Mouse (Mus musculus): ENCODE data around the gene Gm21762.
"Not testable (repeated sequence)": the region's sequence is repeated elsewhere in the genome, so short reads cannot be mapped to it uniquely, and the experiment has no call there.

Gm21762 gene

DNA sequence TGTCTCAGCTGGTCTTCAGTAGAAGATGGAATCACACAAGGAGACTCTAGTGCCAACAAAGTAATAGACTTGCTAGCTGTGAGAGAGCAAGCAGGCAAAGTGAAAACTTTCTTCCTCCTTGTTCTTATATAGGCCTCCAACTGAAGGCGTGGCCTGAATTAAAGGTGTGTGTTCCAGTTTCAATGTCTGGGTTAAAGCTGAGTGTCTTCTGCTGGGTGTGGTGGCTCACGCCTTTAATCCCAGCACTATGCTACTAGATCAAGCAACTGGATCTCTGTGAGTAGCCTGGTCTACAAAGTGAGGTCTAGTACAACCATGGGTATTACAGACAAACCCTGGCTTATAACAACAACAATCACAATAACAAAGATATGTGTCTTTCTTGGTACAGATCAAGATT lies at the start of gene Gm21762:
Gene Gm21762, minus strand, starts transcription at position 101 of the 400 bp plus-strand sequence.
- DNase-seq (ENCODE audit: low spot score in 2 of 2), result not testable (repeated sequence)

DNA sequence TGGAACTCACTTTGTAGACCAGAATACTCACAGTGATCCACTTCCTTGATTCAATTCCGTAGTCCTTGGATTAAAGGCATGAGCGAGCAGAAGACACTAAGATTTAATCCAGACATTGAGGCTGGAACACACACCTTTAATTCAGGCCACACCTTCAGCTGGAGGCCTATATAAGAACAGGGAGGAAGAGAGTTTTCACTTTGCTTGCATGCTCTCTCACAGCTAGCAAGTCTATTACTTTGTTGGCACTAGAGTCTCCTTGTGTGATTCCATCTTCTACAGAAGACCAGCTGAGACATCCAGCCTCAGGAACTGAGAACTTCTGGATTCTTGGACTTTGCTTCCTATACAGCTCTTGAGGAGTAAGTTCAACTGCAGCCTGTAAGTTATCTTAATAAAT lies 47.1 kb upstream of the Gm21762 start, which contains the start of gene AF067061:
Gene AF067061, plus strand, starts transcription at position 245 of the 400 bp plus-strand sequence.
- DNase-seq (ENCODE audit: low spot score in 2 of 2), result not testable (repeated sequence)

- DNase-seq (ENCODE audit: low spot score in 2 of 2), result not testable (repeated sequence)
These were observed 44.0 kb upstream of the Gm21762 start for GRCm38 (mm10) chr13:120259718-120260117.

DNA sequence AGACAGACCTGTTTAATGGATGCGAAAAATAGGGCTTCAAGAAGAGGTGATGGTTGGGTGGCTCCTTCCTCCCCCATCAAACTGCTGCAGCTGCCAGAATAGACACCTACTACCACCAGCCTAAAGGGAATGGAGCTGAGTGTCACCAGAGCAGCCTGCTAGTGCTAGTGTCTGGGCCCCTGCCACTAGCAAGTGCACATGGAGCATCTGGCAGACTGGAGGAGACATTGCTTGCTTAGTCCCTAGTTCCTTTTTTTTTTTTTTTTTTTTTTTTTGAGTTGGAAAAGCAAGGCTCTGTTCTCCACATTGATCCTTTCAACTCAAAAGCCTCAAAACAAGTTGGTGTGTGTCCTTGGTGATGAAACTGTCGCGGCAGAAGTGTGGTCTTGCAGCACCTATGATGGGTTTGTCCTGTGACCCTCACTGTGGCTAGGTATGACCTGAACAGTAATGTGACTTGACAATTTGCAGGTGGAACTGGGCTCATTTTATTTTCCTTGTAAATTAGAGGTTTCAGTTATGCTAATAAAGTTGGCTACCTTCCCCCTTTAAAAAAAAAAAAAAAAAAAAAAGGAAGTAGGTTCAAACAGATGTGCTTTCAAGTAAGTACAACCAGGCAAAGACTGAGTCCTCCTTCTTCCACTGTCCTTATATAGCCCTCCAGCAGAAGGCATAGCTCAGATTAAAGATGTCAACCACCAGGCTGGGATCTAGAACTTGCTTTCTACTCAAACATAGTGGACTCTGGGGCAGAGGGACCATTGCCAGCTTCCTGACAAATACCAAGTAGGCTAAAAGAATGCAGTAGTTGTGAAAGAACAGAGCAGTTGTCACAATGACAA lies 43.3 kb upstream of the Gm21762 start:
- DNase-seq (ENCODE audit: low spot score in 2 of 2), result not testable (repeated sequence)

GRCm38 (mm10) chr13:120251208-120251924 lies 35.6 kb upstream of the Gm21762 start:
- DNase-seq (ENCODE audit: low spot score in 2 of 2), result not testable (repeated sequence)

DNA sequence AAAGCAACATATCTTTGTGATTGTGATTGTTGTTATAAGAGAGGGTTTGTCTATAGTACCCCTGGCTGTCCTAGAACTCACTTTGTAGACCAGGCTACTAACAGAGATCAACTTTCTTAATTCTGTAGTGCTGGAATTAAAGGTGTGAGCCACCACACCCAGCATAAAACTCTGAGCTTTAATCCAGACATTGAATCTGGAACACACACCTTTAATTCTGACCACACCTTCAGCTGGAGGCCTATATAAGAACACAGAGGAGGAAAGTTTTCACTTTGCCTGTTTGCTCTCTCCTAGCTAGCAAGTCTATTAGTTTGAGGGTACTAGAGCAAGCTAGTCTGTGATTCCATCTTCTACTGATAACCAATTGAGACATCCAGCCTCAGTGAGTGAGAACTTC lies 23.1 kb upstream of the Gm21762 start, which contains the start of gene Gm21731:
Gene Gm21731, plus strand, starts transcription at position 301 of the 400 bp plus-strand sequence.
- not testable (repeated sequence) for DNase-seq (ENCODE audit: low spot score in 2 of 2)

GRCm38 (mm10) chr13:120232447-120233049 lies 16.8 kb upstream of the Gm21762 start:
- DNase-seq (ENCODE audit: low spot score in 2 of 2), result not testable (repeated sequence)

GRCm38 (mm10) chr13:120231798-120232197 lies 16.1 kb upstream of the Gm21762 start:
- DNase-seq (ENCODE audit: low spot score in 2 of 2), result not testable (repeated sequence)

GRCm38 (mm10) chr13:120223012-120223659 lies 7.4 kb upstream of the Gm21762 start:
- DNase-seq (ENCODE audit: low spot score in 2 of 2), result not testable (repeated sequence)

DNA sequence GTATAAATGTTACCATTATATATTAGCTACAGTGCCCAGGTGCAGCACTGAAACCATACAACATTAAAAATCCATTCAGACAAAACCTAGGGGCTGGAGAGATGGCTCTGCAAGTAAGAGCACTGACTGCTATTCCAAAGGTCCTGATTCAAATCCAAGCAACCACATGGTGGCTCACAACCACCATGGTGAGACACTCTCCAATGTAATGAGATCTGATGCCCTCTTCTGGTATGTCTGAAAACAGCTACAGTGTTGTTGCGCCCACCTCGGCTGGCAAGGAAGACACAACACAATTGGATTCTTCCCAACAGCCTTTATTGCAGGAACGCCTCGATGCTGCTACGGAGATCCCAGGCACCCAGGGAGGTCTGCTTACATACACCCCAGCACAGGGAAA lies 5.2 kb upstream of the Gm21762 start:
- DNase-seq (ENCODE audit: low spot score in 2 of 2), result not testable (repeated sequence)

GRCm38 (mm10) chr13:120196189-120196821 lies 19.4 kb downstream of the Gm21762 start:
- DNase-seq (ENCODE audit: low spot score in 2 of 2), result not testable (repeated sequence)

GRCm38 (mm10) chr13:120172133-120172532 lies 43.6 kb downstream of the Gm21762 start, which contains the start of gene Gm21818:
Gm21818 (plus strand) TSS chr13:120172433.
- DNase-seq (ENCODE audit: low spot score in 2 of 2), result not testable (repeated sequence)

- not testable (repeated sequence) for DNase-seq (ENCODE audit: low spot score in 2 of 2)
These were observed 47.4 kb downstream of the Gm21762 start for GRCm38 (mm10) chr13:120168301-120168700.

All from right cerebral cortex, postnatal 36 days (tissue).